Mouse (Mus musculus) heart, postnatal 0 days (tissue): ENCODE measurements around the gene Nrxn1.

Experiments used
- CTCF ChIP-seq: IDR thresholded peaks from 2 replicates; pipeline ENCODE4 v1.5.1; 2016; ENCODE audit warnings: antibody characterized with exemption, control low read depth, low read depth
- EP300 ChIP-seq: IDR thresholded peaks from 2 replicates; pipeline ENCODE4 v1.6.1; 2016; ENCODE audit warnings: antibody characterized with exemption, low read depth

- no peak for TF ChIP-seq CTCF
- TF ChIP-seq EP300: no peak
These were observed 548.8 kb downstream of the Nrxn1 start for GRCm38 (mm10) chr17:90543986-90544638.
